Mouse (Mus musculus): ENCODE measurements at regions not wholly inside any gene's neighbourhood (a gene's known extent, or its start where the extent isn't known, plus 50 kb on each side); places are given as distances from the start of the nearest gene placed in this dataset.

DNA sequence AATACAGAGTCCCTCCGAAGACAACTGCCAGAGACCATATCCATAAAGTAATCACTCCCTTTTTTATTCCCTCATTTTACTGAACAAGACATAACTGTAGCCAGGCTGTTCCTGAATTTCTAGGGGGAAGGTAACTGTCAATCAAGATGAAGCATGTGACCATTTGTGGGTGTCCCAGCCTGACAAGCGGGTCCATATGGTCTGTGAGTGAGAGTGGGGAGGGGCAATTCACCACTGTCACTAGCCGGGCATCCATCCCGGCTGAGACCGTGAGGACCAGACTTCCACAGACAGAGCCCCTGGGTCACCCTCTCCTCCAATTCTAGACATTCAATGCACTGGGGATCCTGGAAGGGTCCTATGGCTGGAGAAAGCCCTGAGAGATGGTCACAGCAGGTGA lies 54.6 kb downstream of the Gm11733 start:
- WGBS (ENCODE audit: missing documents), result 84% methylated on average over 5 of the region's 5 CpGs
- H3K4me3 ChIP-seq (ENCODE audit: inconsistent target), result no peak overlapping the region

DNA sequence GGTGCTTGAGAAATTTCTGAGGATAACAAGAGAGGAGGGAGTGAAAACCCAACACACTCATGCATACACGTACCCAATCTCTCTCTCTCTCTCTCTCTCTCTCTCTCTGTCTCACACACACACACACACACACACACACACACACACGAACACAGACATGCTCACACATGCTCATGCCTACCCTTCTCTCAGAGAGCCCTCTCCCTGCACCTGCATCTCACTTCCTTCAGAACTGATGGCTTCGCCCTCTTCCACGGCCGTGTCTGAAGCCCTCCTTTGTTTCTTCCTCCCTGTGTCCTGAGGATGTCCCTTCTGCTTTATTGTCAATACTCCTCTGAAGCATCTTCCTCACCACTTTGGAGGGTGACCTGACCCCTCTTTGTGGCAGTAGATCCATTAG lies 56.4 kb downstream of the Gm11733 start:
- WGBS (ENCODE audit: missing documents), result 55% methylated on average over 3 of the region's 5 CpGs
- Histone ChIP-seq H3K4me3 (ENCODE audit: inconsistent target) (no peak overlapping the region), H3K79me2 (ENCODE audit: inconsistent target) (no peaks in the 10 kb centered on the region), H3K27ac (no peak overlapping the region), H3K36me3 (ENCODE audit: inconsistent target) (no peaks in the 10 kb centered on the region)

More for the DNA sequence above, 54.6 kb downstream of the Gm11733 start:
- no peak overlapping the region for H3K27ac ChIP-seq
- H3K79me2 ChIP-seq (ENCODE audit: inconsistent target), result no peaks in the 10 kb centered on the region
- H3K36me3 ChIP-seq (ENCODE audit: inconsistent target), result no peaks in the 10 kb centered on the region

DNA sequence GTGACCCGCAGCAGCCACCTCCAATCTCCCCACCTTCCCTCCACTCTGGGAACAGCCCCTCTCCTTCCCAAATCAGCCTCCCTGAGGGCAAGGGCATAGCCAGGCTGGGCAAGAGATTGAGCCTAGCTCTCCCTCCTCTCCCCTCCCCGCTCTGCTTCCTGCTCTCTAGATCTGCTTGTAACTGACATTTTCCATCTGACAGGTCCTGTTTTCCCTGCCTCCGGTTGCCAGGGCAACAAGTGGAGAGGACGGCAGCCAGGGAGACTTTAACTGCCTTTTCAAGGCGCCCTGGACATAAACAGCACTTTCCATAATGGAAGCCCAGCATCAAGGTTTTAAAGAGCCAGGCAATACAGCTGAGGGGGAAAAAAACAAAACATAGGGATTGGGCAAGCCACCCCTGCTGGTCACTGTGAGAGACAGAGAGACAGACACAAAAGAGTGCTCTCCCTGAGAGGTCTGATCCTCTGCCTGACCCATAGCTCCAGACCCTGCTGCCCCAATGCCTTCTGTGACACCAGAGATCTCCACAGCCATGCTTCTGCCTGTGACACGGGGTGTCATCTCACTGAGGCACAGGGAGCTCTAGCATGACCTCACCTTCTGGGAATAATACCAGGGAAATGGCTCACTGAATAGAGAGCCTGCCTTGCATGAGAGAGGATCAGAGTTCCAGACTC lies 57.2 kb downstream of the Gm11733 start:
- WGBS (ENCODE audit: missing documents), result 34% methylated on average over 6 of the region's 6 CpGs
- H3K36me3 ChIP-seq (ENCODE audit: inconsistent target), result no peaks in the 10 kb centered on the region
- no peak overlapping the region for H3K27ac ChIP-seq
- no peak overlapping the region for H3K4me3 ChIP-seq (ENCODE audit: inconsistent target)
- no peaks in the 10 kb centered on the region for H3K79me2 ChIP-seq (ENCODE audit: inconsistent target)

DNA sequence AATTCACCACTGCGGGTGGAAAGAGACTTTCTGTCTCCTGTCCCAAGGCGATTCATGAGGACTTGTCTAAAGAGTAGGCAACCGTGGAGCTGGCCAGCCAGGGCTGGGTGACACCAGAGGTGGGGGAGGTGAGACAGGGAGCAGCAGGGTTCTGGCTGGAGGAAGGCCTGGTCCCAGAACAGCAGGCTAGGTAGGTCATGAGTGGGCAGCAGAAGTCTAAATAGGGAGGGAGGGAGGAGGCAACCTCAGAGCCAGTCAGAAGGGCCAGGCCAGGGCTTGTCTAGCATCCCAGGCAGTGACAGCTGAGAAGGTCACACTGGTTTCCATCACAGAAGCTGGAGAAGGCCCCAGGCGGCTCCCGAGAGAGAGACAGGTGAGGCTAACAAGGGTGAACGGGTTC lies 59.0 kb downstream of the Gm11733 start:
- WGBS (ENCODE audit: missing documents), result 87% methylated on average over 6 of the region's 6 CpGs
- Histone ChIP-seq H3K79me2 (ENCODE audit: inconsistent target) (no peaks in the 10 kb centered on the region), H3K4me3 (ENCODE audit: inconsistent target) (no peak overlapping the region)

DNA sequence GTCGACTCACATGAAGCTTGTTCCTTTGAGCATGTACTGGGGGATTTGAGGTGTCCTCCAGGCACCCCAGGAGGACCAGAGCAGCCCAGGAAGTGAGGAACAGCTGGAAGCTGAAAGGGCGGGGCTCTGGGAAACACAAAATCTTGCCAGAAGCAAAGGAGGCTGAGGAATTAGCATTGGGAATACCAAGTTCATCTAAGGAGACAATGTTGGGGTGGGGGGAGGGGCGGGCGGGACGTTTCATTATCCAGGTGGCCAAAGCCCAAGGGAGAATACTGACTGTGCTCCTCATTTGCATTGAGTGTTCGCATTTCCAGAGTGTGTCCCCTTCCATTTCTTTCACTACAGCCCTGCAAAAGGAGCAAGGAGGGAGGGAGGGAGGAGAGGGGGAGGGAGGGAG lies 60.3 kb downstream of the Gm11733 start:
- no peaks in the 10 kb centered on the region for H3K36me3 ChIP-seq (ENCODE audit: inconsistent target)
- H3K27ac ChIP-seq, result no peak overlapping the region
- no peaks in the 10 kb centered on the region for H3K79me2 ChIP-seq (ENCODE audit: inconsistent target)
- H3K4me3 ChIP-seq (ENCODE audit: inconsistent target), result no peak overlapping the region
- WGBS (ENCODE audit: missing documents), result 49% methylated on average over 5 of the region's 6 CpGs

More for the DNA sequence above, 59.0 kb downstream of the Gm11733 start:
- H3K36me3 ChIP-seq (ENCODE audit: inconsistent target), result no peaks in the 10 kb centered on the region
- H3K27ac ChIP-seq, result no peak overlapping the region

DNA sequence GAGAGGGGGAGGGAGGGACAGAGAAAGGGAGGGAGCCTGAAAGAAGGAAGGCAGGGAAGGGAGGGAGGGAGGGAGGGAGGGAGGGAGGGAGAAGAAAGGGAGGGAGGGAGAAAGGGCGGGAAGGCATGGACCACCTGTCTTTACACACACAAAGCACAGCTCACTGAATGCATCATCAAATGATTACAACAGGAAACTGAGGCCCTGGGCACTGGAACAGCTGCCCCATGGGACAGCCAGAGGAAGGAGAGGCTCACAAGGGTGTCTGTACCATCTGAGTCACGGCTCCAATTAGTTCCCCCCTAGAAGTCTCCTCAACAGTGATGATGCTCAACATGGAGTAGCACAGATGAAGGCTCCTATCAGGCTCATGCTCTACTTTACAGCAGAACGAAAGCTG lies 60.8 kb downstream of the Gm11733 start:
- Histone ChIP-seq H3K36me3 (ENCODE audit: inconsistent target) (no peaks in the 10 kb centered on the region), H3K27ac (no peak overlapping the region), H3K4me3 (ENCODE audit: inconsistent target) (no peak overlapping the region), H3K79me2 (ENCODE audit: inconsistent target) (no peaks in the 10 kb centered on the region)
- 51% methylated on average over 3 of the region's 3 CpGs for whole genome bisulfite sequencing (ENCODE audit: missing documents)

DNA sequence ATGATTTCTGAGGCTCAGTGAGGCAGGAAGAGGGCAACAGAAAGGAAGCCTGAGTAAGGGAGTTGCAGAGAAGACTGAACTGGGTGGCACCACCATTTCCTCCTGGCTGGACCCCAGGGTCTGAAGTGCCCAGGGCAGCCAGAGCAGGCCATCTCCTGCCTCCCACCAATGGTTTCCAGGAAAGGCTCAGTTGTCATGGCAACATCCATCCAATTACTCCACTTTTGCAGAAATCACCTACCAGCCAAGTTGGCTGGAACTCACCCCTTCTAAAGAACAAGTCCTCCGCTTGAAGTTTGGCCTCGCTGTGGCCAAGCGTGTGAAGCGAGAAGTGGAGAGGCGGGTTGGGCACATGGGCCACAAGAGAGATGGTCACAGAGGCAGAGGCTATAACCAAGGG lies 67.8 kb downstream of the Gm11733 start:
- 90% methylated on average over 5 of the region's 5 CpGs for WGBS (ENCODE audit: missing documents)
- H3K4me3 ChIP-seq (ENCODE audit: inconsistent target), result no peak overlapping the region
- no peaks in the 10 kb centered on the region for H3K79me2 ChIP-seq (ENCODE audit: inconsistent target)
- H3K27ac ChIP-seq, result no peak overlapping the region
- no peaks in the 10 kb centered on the region for H3K36me3 ChIP-seq (ENCODE audit: inconsistent target)

DNA sequence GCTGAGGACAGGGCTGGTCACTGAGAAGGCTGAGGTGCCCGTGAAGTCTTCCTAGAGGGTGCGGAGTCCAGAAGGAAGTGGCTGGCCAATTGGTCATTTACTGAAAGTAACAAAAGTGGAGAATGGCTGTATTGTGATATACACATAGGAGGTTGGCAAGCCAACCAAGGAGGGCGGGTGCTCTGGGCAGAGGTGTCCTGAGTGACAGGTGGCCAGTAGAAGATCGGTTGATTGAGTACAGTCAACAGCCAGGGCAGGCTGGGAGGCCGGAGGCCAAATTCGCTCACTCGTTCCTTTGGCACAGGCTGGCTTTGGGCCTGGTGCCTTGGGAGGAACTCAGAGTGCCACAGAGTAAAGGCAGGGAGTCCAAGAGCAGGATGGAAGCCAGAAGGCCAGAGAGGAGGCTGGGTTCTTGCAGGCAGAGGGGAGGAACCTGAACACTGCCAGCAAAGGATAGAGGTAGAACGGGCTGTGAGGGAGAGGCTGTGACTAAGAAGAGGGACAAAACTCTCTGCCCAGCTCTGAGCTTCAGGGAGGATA lies 68.3 kb downstream of the Gm11733 start:
- H3K79me2 ChIP-seq (ENCODE audit: inconsistent target), result no peaks in the 10 kb centered on the region
- no peaks in the 10 kb centered on the region for H3K36me3 ChIP-seq (ENCODE audit: inconsistent target)
- no peak overlapping the region for H3K4me3 ChIP-seq (ENCODE audit: inconsistent target)
- H3K27ac ChIP-seq, result no peak overlapping the region
- WGBS (ENCODE audit: missing documents), result 88% methylated on average over 8 of the region's 8 CpGs

DNA sequence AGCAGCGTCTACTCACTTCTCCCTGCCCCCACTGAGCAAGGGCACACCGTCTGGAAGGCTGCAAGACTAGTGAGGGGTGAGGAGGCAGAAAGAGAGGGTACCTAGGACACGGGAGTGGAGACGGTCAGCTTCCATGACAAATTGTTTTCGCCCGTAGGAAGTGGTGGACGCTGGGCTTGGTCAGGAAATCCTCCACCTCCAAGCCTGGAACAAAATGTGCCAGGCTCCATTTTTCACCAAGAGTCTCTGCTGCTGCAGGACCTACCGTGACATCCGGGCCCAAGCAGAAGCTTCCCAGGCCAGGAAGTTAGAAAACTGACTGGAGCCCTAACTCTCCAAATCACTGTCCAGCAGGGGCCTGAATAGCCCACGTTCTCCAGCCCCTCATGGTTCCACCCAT lies 69.9 kb downstream of the Gm11733 start:
- no peaks in the 10 kb centered on the region for H3K36me3 ChIP-seq (ENCODE audit: inconsistent target)
- WGBS (ENCODE audit: missing documents), result 36% methylated on average over 10 of the region's 10 CpGs
- no peak overlapping the region for H3K4me3 ChIP-seq (ENCODE audit: inconsistent target)
- no peak overlapping the region for H3K27ac ChIP-seq
- no peaks in the 10 kb centered on the region for H3K79me2 ChIP-seq (ENCODE audit: inconsistent target)

DNA sequence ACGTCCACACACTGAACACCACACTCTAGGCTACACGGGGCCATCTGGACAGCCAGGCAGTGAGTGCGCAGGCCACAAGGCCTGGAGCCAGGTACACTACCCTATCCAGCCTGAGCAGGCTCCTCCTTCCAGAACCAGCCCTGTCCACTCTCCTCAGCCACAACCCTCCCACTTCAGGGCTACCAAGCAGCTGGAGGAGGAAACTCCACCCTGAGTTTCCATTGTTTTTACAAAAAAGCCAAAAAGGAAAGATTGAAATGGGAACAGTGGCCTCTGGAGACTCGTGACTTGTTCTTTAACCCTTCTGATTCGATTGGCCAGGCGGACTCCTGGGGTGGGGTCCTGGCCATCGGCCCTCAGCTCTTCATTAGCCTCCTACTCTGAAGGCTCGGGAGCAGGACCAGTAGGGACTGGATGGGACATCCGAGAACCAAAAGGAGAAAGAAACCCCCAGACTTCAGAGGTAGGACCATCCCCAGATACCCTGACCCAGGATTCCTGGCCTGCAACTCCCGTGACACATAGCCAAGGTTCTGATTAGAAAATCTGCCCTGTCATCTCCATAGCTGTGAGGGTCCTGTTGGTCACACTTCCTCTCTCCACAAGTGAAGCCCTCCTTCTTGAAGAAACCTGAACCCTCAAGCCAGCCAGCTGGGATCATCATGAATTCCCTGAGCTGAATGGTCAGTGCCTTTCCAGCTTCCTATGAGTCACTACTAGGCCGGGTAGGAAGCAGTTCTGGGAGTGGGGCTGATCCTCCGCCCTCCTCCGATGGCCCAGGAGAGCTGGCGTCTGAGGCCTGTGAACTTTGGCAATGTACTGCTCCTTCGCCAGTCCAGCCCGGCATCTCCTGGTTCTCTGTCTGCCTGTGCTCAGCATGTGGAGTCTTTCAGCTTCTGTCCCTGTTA lies 73.6 kb downstream of the Gm11733 start:
- no peak overlapping the region for H3K4me3 ChIP-seq (ENCODE audit: inconsistent target)
- no peaks in the 10 kb centered on the region for H3K79me2 ChIP-seq (ENCODE audit: inconsistent target)
- no peaks in the 10 kb centered on the region for H3K36me3 ChIP-seq (ENCODE audit: inconsistent target)
- H3K27ac ChIP-seq, result no peak overlapping the region
- 87% methylated on average over 14 of the region's 16 CpGs for WGBS (ENCODE audit: missing documents)

DNA sequence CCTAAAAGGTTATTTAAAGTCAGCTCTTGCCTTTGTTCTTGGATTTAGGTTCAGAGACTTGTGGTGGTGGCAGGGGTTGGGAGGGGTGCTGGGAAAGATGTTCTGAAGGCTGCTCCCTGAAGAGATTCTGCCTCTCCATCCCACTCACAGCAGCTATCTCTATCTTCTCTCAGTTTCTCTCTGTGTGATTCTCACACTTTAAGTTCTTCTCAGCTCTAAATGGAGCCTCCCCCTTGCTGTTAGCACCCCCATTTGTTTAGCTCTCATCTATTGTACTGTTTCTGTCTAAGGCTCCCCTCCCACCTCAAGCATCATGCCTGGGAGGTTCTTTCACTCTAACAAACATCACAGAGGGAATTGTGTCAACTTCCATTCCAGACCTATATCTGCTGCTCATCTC lies 75.7 kb downstream of the Gm11733 start:
- Histone ChIP-seq H3K27ac (no peak overlapping the region), H3K4me3 (ENCODE audit: inconsistent target) (no peak overlapping the region), H3K79me2 (ENCODE audit: inconsistent target) (no peaks in the 10 kb centered on the region), H3K36me3 (ENCODE audit: inconsistent target) (no peaks in the 10 kb centered on the region)

DNA sequence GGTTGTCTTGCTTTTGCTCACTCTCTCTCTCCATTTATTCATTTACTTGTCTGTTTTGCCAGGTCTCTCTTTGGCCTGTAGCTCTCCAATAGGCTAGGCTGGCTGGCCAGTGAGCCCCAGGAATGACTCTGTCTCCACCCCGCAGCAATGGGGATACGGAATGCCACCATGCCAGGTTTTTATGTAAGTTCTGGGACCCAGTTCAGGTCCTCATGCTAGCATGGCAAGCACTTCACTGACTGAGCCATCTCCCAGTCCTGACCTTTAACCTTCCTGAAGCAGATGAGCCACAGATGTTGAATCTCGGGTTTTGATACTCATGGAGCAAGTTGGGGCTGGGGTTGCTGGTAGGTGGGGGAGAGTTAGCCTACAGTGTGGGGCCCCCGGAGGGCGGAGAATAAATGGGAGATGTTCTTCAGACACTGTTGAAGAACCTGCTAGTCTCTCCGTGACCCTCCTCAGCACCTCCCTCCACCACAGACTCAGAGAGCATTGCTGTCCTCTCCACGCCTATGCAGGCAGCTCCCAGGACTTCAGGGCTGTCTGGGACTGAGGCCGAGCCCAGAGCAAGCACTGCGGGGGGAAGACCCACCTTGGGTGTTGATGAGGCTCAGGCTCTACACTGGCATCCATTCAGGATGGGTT lies 83.9 kb downstream of the Gm11733 start:
- no peak overlapping the region for H3K4me3 ChIP-seq (ENCODE audit: inconsistent target)
- 95% methylated on average over 9 of the region's 9 CpGs for WGBS (ENCODE audit: missing documents)
- no peaks in the 10 kb centered on the region for H3K36me3 ChIP-seq (ENCODE audit: inconsistent target)
- H3K79me2 ChIP-seq (ENCODE audit: inconsistent target), result no peaks in the 10 kb centered on the region
- no peak overlapping the region for H3K27ac ChIP-seq

DNA sequence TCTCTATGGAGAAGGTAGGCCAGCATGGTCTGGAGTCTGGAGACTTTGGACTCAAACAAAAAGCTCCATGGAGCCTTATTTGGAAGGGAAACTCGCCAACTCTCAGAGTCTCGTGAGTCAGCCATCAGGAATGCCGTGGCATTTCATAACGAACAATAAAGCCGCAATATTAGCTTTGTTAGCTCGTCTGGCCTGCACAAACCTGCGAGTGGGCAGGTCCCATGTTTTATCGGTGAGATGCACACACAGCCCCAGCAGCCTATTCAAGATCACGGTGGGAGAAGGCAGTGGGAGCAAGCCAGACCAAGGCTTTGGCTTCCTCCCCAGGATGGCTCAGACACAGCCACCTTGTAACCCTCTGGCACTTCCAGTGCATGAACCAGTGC lies 84.4 kb downstream of the Gm11733 start:
- Histone ChIP-seq H3K4me3 (ENCODE audit: inconsistent target) (no peak overlapping the region), H3K79me2 (ENCODE audit: inconsistent target) (no peaks in the 10 kb centered on the region), H3K27ac (no peak overlapping the region), H3K36me3 (ENCODE audit: inconsistent target) (no peaks in the 10 kb centered on the region)
- 85% methylated on average over 9 of the region's 9 CpGs for WGBS (ENCODE audit: missing documents)

DNA sequence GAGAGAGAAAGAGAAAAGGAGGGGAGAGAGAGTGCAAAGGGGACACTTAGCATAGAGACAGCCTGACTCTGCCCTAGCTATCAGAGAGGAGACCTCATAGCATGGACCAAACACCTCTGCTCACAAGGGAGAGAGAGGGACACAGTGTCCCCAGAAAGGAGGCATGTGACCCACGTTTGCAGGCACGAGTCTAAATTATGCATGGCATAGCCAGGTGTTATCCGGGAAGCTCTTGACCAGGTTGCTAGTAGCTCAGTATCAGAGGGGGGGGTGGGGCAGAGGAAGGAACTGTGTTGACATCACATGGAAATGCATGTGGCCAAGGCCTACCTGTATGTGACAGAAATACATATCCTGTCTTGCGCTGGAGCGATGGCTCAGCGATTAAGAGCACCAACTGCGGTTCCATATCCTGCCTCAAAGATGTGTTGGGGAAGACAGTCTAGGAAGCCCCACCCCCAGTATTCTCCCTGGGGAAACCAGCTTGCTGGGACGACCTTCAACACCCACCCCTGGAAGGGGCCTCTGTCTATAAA lies 84.5 kb upstream of the Tnrc6c start:
- WGBS (ENCODE audit: missing documents), result 38% methylated on average over 8 of the region's 8 CpGs
- Histone ChIP-seq H3K79me2 (ENCODE audit: inconsistent target) (no peaks in the 10 kb centered on the region), H3K36me3 (ENCODE audit: inconsistent target) (no peaks in the 10 kb centered on the region), H3K4me3 (ENCODE audit: inconsistent target) (no peak overlapping the region), H3K27ac (no peak overlapping the region)

DNA sequence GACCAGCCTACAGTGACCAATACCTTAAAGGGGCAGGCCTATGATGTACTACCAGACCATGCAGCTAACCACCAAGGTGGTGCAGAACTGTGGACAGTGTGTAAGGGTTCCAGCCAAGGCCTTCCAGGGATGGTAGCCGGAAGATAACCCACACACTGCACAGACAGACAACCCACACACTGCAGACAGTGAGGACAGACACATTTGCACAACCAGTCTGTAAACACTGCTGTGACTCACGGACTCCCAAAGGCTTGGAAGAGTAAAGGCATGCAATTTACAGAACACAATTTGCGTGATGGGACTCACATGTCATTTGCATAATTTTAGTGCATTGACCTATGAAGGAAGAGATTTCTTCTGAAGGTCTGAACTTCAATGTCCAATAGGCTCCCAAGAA lies 82.2 kb upstream of the Tnrc6c start:
- H3K36me3 ChIP-seq (ENCODE audit: inconsistent target), result no peaks in the 10 kb centered on the region
- WGBS (ENCODE audit: missing documents), result 90% methylated on average over 3 of the region's 3 CpGs
- H3K27ac ChIP-seq, result no peak overlapping the region
- H3K79me2 ChIP-seq (ENCODE audit: inconsistent target), result no peaks in the 10 kb centered on the region
- no peak overlapping the region for H3K4me3 ChIP-seq (ENCODE audit: inconsistent target)

All from macrophage (primary cell).